In genomic region chr10:94037196-94037595, GRCm38 (mm10) we compare ENCODE assay signal across 8 mouse cellular contexts. TPM values are rescaled to one million over a fixed set of nuclear protein-coding genes. Genes with fewer than 3 reads are reported as not detected.
DNase-seq lines count a peak whose midpoint lies in the region; ATAC-seq and TF ChIP-seq lines count a peak whose summit lies in the region.

No protein-coding gene starts in this region.

- no peaks in the 10 kb centered on the region for H3K36me3 ChIP-seq in kidney, embryonic 14.5 days (ENCODE audit: control insufficient read depth, insufficient read depth, low read length)
- no peaks in the 10 kb centered on the region for H3K36me3 ChIP-seq in embryonic facial prominence, embryonic 12.5 days
- no peaks in the 10 kb centered on the region for H3K36me3 ChIP-seq in intestine, embryonic 14.5 days (ENCODE audit: control insufficient read depth, insufficient read depth, low read length)
- no peaks in the 10 kb centered on the region for H3K36me3 ChIP-seq in midbrain, postnatal 0 days (ENCODE audit: insufficient read depth, low read length)

- H3K9ac ChIP-seq in kidney, embryonic 14.5 days (ENCODE audit: low read depth, low read length), result no peak overlapping the region
- H3K9ac ChIP-seq in embryonic facial prominence, embryonic 12.5 days, result no peak overlapping the region
- H3K9ac ChIP-seq in intestine, embryonic 14.5 days (ENCODE audit: low read length), result no peak overlapping the region
- no peak overlapping the region for H3K9ac ChIP-seq in midbrain, postnatal 0 days (replicated peaks; ENCODE audit: low read length, poor library complexity, severe bottlenecking)

- H3K27ac ChIP-seq in kidney, embryonic 14.5 days (ENCODE audit: low read depth, low read length), result no peak overlapping the region
- H3K27ac ChIP-seq in embryonic facial prominence, embryonic 12.5 days, result no peak overlapping the region
- no peak overlapping the region for H3K27ac ChIP-seq in intestine, embryonic 14.5 days (ENCODE audit: low read depth)
- no peak overlapping the region for H3K27ac ChIP-seq in midbrain, postnatal 0 days (ENCODE audit: low read depth, low read length)

- H3K9me3 ChIP-seq in kidney, embryonic 14.5 days (ENCODE audit: control insufficient read depth, low read length), result no peaks in the 10 kb centered on the region
- H3K9me3 ChIP-seq in embryonic facial prominence, embryonic 12.5 days, result no peaks in the 10 kb centered on the region
- H3K9me3 ChIP-seq in intestine, embryonic 14.5 days (ENCODE audit: control insufficient read depth, low read length), result no peaks in the 10 kb centered on the region
- no peaks in the 10 kb centered on the region for H3K9me3 ChIP-seq in midbrain, postnatal 0 days (ENCODE audit: low read length)

- peaks cover 10% of the 10 kb centered on the region for H3K4me1 ChIP-seq in kidney, embryonic 14.5 days (ENCODE audit: control insufficient read depth, insufficient read depth, low read length)
- H3K4me1 ChIP-seq in embryonic facial prominence, embryonic 12.5 days, result peaks cover 11% of the 10 kb centered on the region
- peaks cover 7% of the 10 kb centered on the region; the same call in 1 of the 2 replicates for H3K4me1 ChIP-seq in intestine, embryonic 14.5 days (replicated peaks; ENCODE audit: control insufficient read depth, insufficient read depth, low read length)
- H3K4me1 ChIP-seq in midbrain, postnatal 0 days (ENCODE audit: insufficient read depth, low read length), result no peaks in the 10 kb centered on the region

- peak overlapping the region; percentile 84; the same call in 1 of the 2 replicates for H3K4me3 ChIP-seq in kidney, embryonic 14.5 days (ENCODE audit: low read length)
- H3K4me3 ChIP-seq in embryonic facial prominence, embryonic 12.5 days, result no peak overlapping the region
- H3K4me3 ChIP-seq in intestine, embryonic 14.5 days (ENCODE audit: low read depth, low read length), result peak overlapping the region; percentile 88
- H3K4me3 ChIP-seq in midbrain, postnatal 0 days (ENCODE audit: low read depth, low read length), result peak overlapping the region; percentile 93

- TF ChIP-seq CTCF in midbrain, postnatal 0 days (IDR thresholded peaks at IDR 0.05), result no peak

- peak overlapping the region; percentile 67 for H3K4me2 ChIP-seq in kidney, embryonic 14.5 days (replicated peaks; ENCODE audit: low read depth, low read length)
- peak overlapping the region; percentile 71 for H3K4me2 ChIP-seq in embryonic facial prominence, embryonic 12.5 days (replicated peaks)
- peak overlapping the region; percentile 66 for H3K4me2 ChIP-seq in intestine, embryonic 14.5 days (ENCODE audit: low read length)
- H3K4me2 ChIP-seq in midbrain, postnatal 0 days (ENCODE audit: low read depth, low read length, poor library complexity, severe bottlenecking), result peak overlapping the region; percentile 92

- WGBS in kidney, embryonic 14.5 days, result 52% methylated on average over 9 of the region's 9 CpGs
- 47% methylated on average over 9 of the region's 9 CpGs for WGBS in embryonic facial prominence, embryonic 12.5 days
- 40% methylated on average over 9 of the region's 9 CpGs for WGBS in intestine, embryonic 14.5 days
- 24% methylated on average over 9 of the region's 9 CpGs for WGBS in midbrain, postnatal 0 days

- DNase-seq in kidney, postnatal 25 days, result no peak
- no peak for DNase-seq in intestine, embryonic 14.5 days (ENCODE audit: low spot score)
- DNase-seq in midbrain, postnatal 0 days (ENCODE audit: low spot score), result no peak
- DNase-seq in cerebellum, adult 9-10 months, result no peak
- DNase-seq in cerebellum, adult 9-11 months, result no peak
- DNase-seq in layer of hippocampus, adult 11-12 months (ENCODE audit: low spot score), result no peak

- ATAC-seq in kidney, embryonic 14.5 days (ENCODE audit: low FRiP score, low TSS enrichment), result no peak
- ATAC-seq in embryonic facial prominence, embryonic 12.5 days (ENCODE audit: insufficient number of reproducible peaks, insufficient read depth, low FRiP score, low TSS enrichment), result no peak
- ATAC-seq in intestine, embryonic 14.5 days (replicated peaks; ENCODE audit: low FRiP score, low TSS enrichment, low read depth), result no peak
- ATAC-seq in midbrain, postnatal 0 days (ENCODE audit: low FRiP score), result no peak

- no peaks in the 10 kb centered on the region for H3K27me3 ChIP-seq in kidney, embryonic 14.5 days (ENCODE audit: control insufficient read depth, insufficient read depth, low read length)
- H3K27me3 ChIP-seq in embryonic facial prominence, embryonic 12.5 days, result no peaks in the 10 kb centered on the region
- H3K27me3 ChIP-seq in intestine, embryonic 14.5 days (replicated peaks; ENCODE audit: control insufficient read depth, insufficient read depth, low read length), result no peaks in the 10 kb centered on the region
- H3K27me3 ChIP-seq in midbrain, postnatal 0 days (ENCODE audit: insufficient read depth, low read length), result no peaks in the 10 kb centered on the region

RNA-seq across cellular contexts. Expression of gene Fgd6, which starts 1.4 kb away (rescaled TPM):
- polyA plus RNA-seq in kidney, embryonic 14.5 days (2014; fragmentation: Nextera tagmentation; extraction: Ambion mirVana), result 3.0 and 4.3 TPM in 2 replicates
- 4.0 and 4.3 TPM in 2 replicates for polyA plus RNA-seq in embryonic facial prominence, embryonic 12.5 days (2016; fragmentation: Nextera tagmentation; extraction: Ambion mirVana)
- 5.0 and 5.1 TPM in 2 replicates for polyA plus RNA-seq in intestine, embryonic 14.5 days (2014; fragmentation: Nextera tagmentation; extraction: Ambion mirVana)
- total RNA-seq in midbrain, postnatal 0 days (2014; rRNA removed), result 3.1 and 3.5 TPM in 2 replicates
- 1.2 and 1.4 TPM in 2 replicates for polyA plus RNA-seq in midbrain, postnatal 0 days (2015; fragmentation: Nextera tagmentation; extraction: Ambion mirVana)

RNA-seq across cellular contexts. Expression of gene Vezt, which starts 1.6 kb away (rescaled TPM):
- 19.8 and 23.8 TPM in 2 replicates for polyA plus RNA-seq in kidney, embryonic 14.5 days (2014; fragmentation: Nextera tagmentation; extraction: Ambion mirVana)
- polyA plus RNA-seq in embryonic facial prominence, embryonic 12.5 days (2016; fragmentation: Nextera tagmentation; extraction: Ambion mirVana), result 35.8 and 37.6 TPM in 2 replicates
- 25.6 and 30.0 TPM in 2 replicates for polyA plus RNA-seq in intestine, embryonic 14.5 days (2014; fragmentation: Nextera tagmentation; extraction: Ambion mirVana)
- 38.2 and 57.3 TPM in 2 replicates for total RNA-seq in midbrain, postnatal 0 days (2014; rRNA removed)
- 38.6 and 39.3 TPM in 2 replicates for polyA plus RNA-seq in midbrain, postnatal 0 days (2015; fragmentation: Nextera tagmentation; extraction: Ambion mirVana)
